13 mouse cellular contexts compared by ENCODE assay signal in genomic region chr7:133801823-133802222, GRCm38 (mm10). TPM values are rescaled to one million over a fixed set of nuclear protein-coding genes. Genes with fewer than 3 reads are reported as not detected.
DNase-seq lines count a peak whose midpoint lies in the region; ATAC-seq and TF ChIP-seq lines count a peak whose summit lies in the region.
"Had no signal": no experiment of that assay in that cellular context is flagged by ENCODE, and none has a peak within 500 bp of the region (broad histone marks: within the 10 kb centered on the region; RNA-seq: fewer than 3 reads in every experiment).

No protein-coding gene starts in this region.

- H3K9me3 ChIP-seq in limb, embryonic 14.5 days (ENCODE audit: control insufficient read depth, low read length) = no peaks in the 10 kb centered on the region
- no peaks in the 10 kb centered on the region for H3K9me3 ChIP-seq in limb, embryonic 10.5 days (replicated peaks)
- H3K9me3 ChIP-seq: heart, embryonic 12.5 days; hindbrain, embryonic 13.5 days; midbrain, embryonic 15.5 days; neural tube, embryonic 13.5 days had no signal

- H3K4me2 ChIP-seq in limb, embryonic 14.5 days (replicated peaks; ENCODE audit: low read depth, low read length, severe bottlenecking) = no peak overlapping the region
- H3K4me2 ChIP-seq: heart, embryonic 12.5 days; hindbrain, embryonic 13.5 days; midbrain, embryonic 15.5 days; neural tube, embryonic 13.5 days had no signal

- H3K27me3 ChIP-seq in limb, embryonic 14.5 days (ENCODE audit: control insufficient read depth, insufficient read depth, low read length) = no peaks in the 10 kb centered on the region
- no peaks in the 10 kb centered on the region for H3K27me3 ChIP-seq in limb, embryonic 10.5 days (ENCODE audit: low read depth, poor library complexity, severe bottlenecking)
- H3K27me3 ChIP-seq: heart, embryonic 12.5 days; hindbrain, embryonic 13.5 days; midbrain, embryonic 15.5 days had no signal

- ATAC-seq in limb, embryonic 14.5 days (ENCODE audit: low FRiP score, low read depth) = no peak
- ATAC-seq: midbrain, embryonic 15.5 days had no signal

- no peaks in the 10 kb centered on the region for H3K4me1 ChIP-seq in limb, embryonic 14.5 days (ENCODE audit: control insufficient read depth, insufficient read depth, low read length)
- H3K4me1 ChIP-seq in limb, embryonic 10.5 days = no peaks in the 10 kb centered on the region
- H3K4me1 ChIP-seq: midbrain, embryonic 15.5 days had no signal

- no peak overlapping the region for H3K4me3 ChIP-seq in limb, embryonic 14.5 days (replicated peaks; ENCODE audit: low read length)
- no peak overlapping the region for H3K4me3 ChIP-seq in limb, embryonic 10.5 days
- H3K4me3 ChIP-seq: erythroblast, embryonic 14.5 days; heart, embryonic 12.5 days; hindbrain, embryonic 13.5 days; midbrain, embryonic 15.5 days; neural tube, embryonic 13.5 days had no signal

- H3K36me3 ChIP-seq in limb, embryonic 14.5 days (ENCODE audit: control insufficient read depth, insufficient read depth, low read length) = no peaks in the 10 kb centered on the region
- H3K36me3 ChIP-seq in limb, embryonic 10.5 days = no peaks in the 10 kb centered on the region
- H3K36me3 ChIP-seq: heart, embryonic 12.5 days; hindbrain, embryonic 13.5 days; midbrain, embryonic 15.5 days; neural tube, embryonic 13.5 days had no signal

- peak; percentile 40 for DNase-seq in limb, embryonic 14.5 days (ENCODE audit: low spot score)
- DNase-seq in limb, embryonic 10.5 days (ENCODE audit: low spot score) = no peak
- DNase-seq in NIH3T3 (ENCODE audit: low read depth) = peak; percentile 20
- DNase-seq in adrenal gland, postnatal 10 days = peak; percentile 41
- peak; percentile 33 to 42 for DNase-seq in kidney, postnatal 25 days
- no peak for DNase-seq in embryo, embryonic 10.5 days (ENCODE audit: low spot score)
- no peak for DNase-seq in frontal cortex, postnatal 14 days (ENCODE audit: low spot score in 2 of 2)

- TF ChIP-seq POLR2A in limb, embryonic 14.5 days (IDR thresholded peaks at IDR 0.05; ENCODE audit: borderline replicate concordance, extremely low read depth, insufficient read depth, insufficient read length) = no peak

- no peak overlapping the region for H3K9ac ChIP-seq in limb, embryonic 14.5 days (ENCODE audit: low read depth, low read length, severe bottlenecking)
- H3K9ac ChIP-seq: heart, embryonic 12.5 days; hindbrain, embryonic 13.5 days; midbrain, embryonic 15.5 days; neural tube, embryonic 13.5 days had no signal

- WGBS in limb, embryonic 14.5 days = 47% methylated on average over 6 of the region's 6 CpGs
- WGBS in limb, embryonic 10.5 days = 82% methylated on average over 6 of the region's 6 CpGs

- H3K27ac ChIP-seq in limb, embryonic 14.5 days (replicated peaks; ENCODE audit: low read depth, low read length) = no peak overlapping the region
- no peak overlapping the region for H3K27ac ChIP-seq in limb, embryonic 10.5 days
- H3K27ac ChIP-seq: hindbrain, embryonic 13.5 days; midbrain, embryonic 15.5 days; neural tube, embryonic 13.5 days had no signal

RNA-seq across cellular contexts. Expression of gene Dhx32, which starts 19.3 kb away (rescaled TPM):
- 14.6 and 15.5 TPM in 2 replicates for polyA plus RNA-seq in limb, embryonic 14.5 days (2012; rRNA removed)
- polyA plus RNA-seq in limb, embryonic 14.5 days (2014; fragmentation: Nextera tagmentation; extraction: Ambion mirVana) = 21.7 and 22.7 TPM in 2 replicates
- polyA plus RNA-seq in limb, embryonic 10.5 days (2016; fragmentation: Nextera tagmentation; extraction: Ambion mirVana) = 18.0 and 19.3 TPM in 2 replicates
- 10 to 100 TPM; 35.6 to 46.8 TPM for total RNA-seq in adrenal gland, postnatal 10 days (2021)

RNA-seq across cellular contexts. Expression of gene Fank1, which starts 25.2 kb away (rescaled TPM):
- polyA plus RNA-seq in limb, embryonic 14.5 days (2012; rRNA removed) = 0.24 and 0.31 TPM in 2 replicates
- 0.30 TPM in 1 of 2 replicates, not detected in the other for polyA plus RNA-seq in limb, embryonic 14.5 days (2014; fragmentation: Nextera tagmentation; extraction: Ambion mirVana)
- 0.41 TPM in 1 of 2 replicates, not detected in the other for polyA plus RNA-seq in limb, embryonic 10.5 days (2016; fragmentation: Nextera tagmentation; extraction: Ambion mirVana)
- total RNA-seq in adrenal gland, postnatal 10 days (2021) = under 1 TPM; 0.18 to 0.36 TPM
- polyA plus RNA-seq: erythroblast, embryonic 14.5 days; heart, embryonic 12.5 days; liver, embryonic 16.5 days had no signal

Comparison
In these comparisons a context has a peak if more than half of its experiments do, and no peak if none do; other contexts are left out.
1. DNase-seq: peak in limb, embryonic 14.5 days (single experiment), NIH3T3 (single experiment), adrenal gland, postnatal 10 days (single experiment) and kidney, postnatal 25 days (2 of 2); none in limb, embryonic 10.5 days (single experiment), embryo, embryonic 10.5 days (single experiment) and frontal cortex, postnatal 14 days (0 of 2).